Mouse (Mus musculus): Measurements from ENCODE around the gene Elmo2.

DNA sequence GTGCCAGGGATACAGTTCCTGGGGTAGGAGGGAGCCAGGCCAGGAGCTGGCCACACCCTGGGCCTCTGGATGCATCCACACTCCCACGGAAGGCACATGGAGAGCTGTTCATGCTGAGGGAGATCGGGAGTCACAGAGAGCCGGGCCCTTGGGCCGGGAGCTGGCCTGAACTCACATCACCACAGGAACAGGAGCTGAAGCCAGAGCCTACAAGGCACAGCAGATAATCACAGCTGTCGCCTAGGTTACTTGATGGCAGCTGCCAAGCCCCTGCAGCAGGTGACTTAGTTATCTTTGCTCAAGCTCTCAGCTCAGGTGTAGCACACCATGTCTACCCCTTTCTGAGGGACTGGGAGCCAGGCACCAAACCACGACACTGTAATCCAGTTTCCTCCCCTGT lies 68.0 kb downstream of the Elmo2 start:
- TF ChIP-seq POLR2A (IDR thresholded peaks at IDR 0.05; ENCODE audit: low read depth, low read length) (no peak), CTCF (conservative IDR thresholded peaks at IDR 0.05; ENCODE audit: insufficient read depth, insufficient read length, low read depth, low read length) (no peak)
